Mouse (Mus musculus) myocyte (in vitro differentiated cells): ENCODE measurements around the gene Gna14.

Experiments
- CEBPB ChIP-seq: IDR thresholded peaks from 2 replicates; pipeline ENCODE4 v1.6.1; 2011; ENCODE audit warnings: mild to moderate bottlenecking, moderate library complexity; ENCODE audit not compliant: poor library complexity, insufficient read depth, severe bottlenecking
- E2F4 ChIP-seq: IDR thresholded peaks from one replicate; pipeline ENCODE4 v1.6.1; 2011; ENCODE audit warnings: mild to moderate bottlenecking, control low read depth, moderate library complexity; ENCODE audit not compliant: insufficient read depth
- MAX ChIP-seq: IDR thresholded peaks from one replicate; pipeline ENCODE4 v1.6.1; 2011; ENCODE audit warnings: low read depth, mild to moderate bottlenecking, control low read depth
- MYOD1 ChIP-seq, 3 experiments: IDR thresholded peaks; one replicate each; pipeline ENCODE4 v1.6.1; 2011; ENCODE audit warnings: control low read depth in 2 of 3, low read depth in 2 of 3, mild to moderate bottlenecking in 2 of 3, moderate library complexity in 1 of 3; ENCODE audit not compliant: insufficient read length in 2 of 3, control insufficient read depth in 1 of 3
- POLR2A ChIP-seq: IDR thresholded peaks from one replicate; pipeline ENCODE4 v1.6.1; 2011; ENCODE audit warnings: low read depth, mild to moderate bottlenecking, control low read depth, moderate library complexity; ENCODE audit not compliant: insufficient read length
- TCF3 ChIP-seq: IDR thresholded peaks from one replicate; pipeline ENCODE4 v1.6.1; 2011; ENCODE audit warnings: low read depth, control low read depth; ENCODE audit not compliant: insufficient read length

GRCm38 (mm10) chr19:16559243-16559896, 123.8 kb downstream of the Gna14 start:
- TF ChIP-seq E2F4 (no peak), CEBPB (no peak), POLR2A (no peak), TCF3 (no peak), MAX (no peak), MYOD1 (IDR thresholded peaks at IDR 0.05; ENCODE audit: control insufficient read depth in 1 of 3, insufficient read length in 2 of 3, low read depth in 2 of 3) (no peak)
